Mouse (Mus musculus): ENCODE measurements around the gene Rab4a. TPM values are rescaled to one million over a fixed set of nuclear protein-coding genes. Genes with fewer than 3 reads are reported as not detected.

Gene Rab4a
- polyA plus RNA-seq (2015; fragmentation: Nextera tagmentation; extraction: Ambion mirVana) = 38.1 and 47.8 TPM in 2 replicates

DNA sequence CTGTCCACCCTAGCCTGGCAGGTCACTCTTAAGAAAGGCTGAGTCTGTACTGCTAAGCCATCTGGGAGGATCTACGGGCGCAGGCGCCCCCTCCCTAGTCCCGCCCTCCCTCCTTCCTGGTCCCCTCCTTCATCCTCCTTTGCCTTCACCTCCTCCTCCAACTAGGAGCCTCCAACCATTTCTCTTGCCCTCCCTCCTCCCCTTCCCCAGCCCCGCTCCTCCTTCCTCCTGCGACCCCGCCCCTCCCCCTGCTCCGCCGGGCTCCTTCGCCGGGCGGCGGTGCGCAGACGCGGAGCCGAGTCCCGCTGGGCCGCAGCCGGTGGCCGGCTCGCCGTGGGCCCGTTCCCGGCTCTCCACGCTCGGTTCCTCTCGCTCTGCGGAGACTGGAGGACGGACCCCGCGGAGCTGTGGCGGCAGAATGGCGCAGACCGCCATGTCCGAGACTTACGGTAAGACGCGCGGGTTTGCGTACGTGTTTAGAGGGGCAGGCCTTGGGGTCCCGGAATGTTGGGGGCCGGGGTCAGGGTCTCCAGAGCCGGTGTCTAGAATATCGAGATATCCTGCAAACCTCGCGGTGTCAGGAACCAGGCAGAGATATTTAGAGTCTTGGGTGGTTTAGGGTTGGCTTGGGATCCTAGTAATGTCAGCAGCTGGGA, at the start of gene Rab4a:
Gene Rab4a (plus strand): TSS at position 268 of the 656 bp plus-strand sequence.

DNA sequence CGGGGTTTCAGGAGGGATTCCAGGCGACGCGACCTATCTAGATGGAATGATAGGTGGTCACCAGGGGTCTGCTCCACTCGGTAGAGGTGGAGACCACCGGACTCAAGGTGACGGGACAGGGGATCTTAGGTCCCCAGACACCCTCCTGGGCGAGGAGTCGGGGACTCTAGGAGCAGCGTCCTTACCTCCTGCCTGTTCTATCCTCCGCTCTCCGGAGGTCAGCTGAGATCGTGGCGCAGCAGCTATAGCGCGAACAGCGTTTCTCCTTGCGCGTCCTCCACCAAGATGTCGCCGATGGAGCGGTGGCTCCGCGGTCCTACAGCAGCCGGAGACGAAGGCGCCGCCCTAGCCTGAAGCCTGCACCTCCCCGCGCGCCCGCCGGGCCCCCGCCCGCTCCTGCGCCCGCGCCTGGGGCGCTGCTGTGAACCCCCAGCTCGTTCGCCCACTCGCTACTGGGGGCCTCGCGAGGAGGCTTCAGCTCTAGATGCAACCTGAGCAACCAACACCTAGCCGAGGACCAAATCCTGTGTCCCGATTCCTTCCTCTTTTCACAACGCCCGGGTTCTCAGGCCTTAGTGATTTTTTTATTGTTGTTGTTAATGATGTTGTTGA, 54.0 kb downstream of the Rab4a start, which contains the start of gene Ccsap:
Gene Ccsap (minus strand): TSS at position 562 of the 612 bp plus-strand sequence.

Other genes starting within 250 kb of the Rab4a start
- gene Rhou, start 152.1 kb upstream of the Rab4a start, polyA plus RNA-seq (2015; fragmentation: Nextera tagmentation; extraction: Ambion mirVana) = 6.7 and 10.9 TPM in 2 replicates
- 2.3 and 4.0 TPM in 2 replicates for gene Ccsap, start 54.2 kb downstream of the Rab4a start, polyA plus RNA-seq (2015; fragmentation: Nextera tagmentation; extraction: Ambion mirVana)
- gene Acta1, start 88.8 kb downstream of the Rab4a start, polyA plus RNA-seq (2015; fragmentation: Nextera tagmentation; extraction: Ambion mirVana) = 64.0 and 216 TPM in 2 replicates
- 11.5 and 15.4 TPM in 2 replicates for gene Nup133, start 143.3 kb downstream of the Rab4a start, polyA plus RNA-seq (2015; fragmentation: Nextera tagmentation; extraction: Ambion mirVana)
- gene Abcb10, start 177.1 kb downstream of the Rab4a start, polyA plus RNA-seq (2015; fragmentation: Nextera tagmentation; extraction: Ambion mirVana) = 10.5 and 12.6 TPM in 2 replicates
- 16.4 and 20.7 TPM in 2 replicates for gene Taf5l, start 215.4 kb downstream of the Rab4a start, polyA plus RNA-seq (2015; fragmentation: Nextera tagmentation; extraction: Ambion mirVana)
- 1.1 and 1.9 TPM in 2 replicates for gene Urb2, start 215.5 kb downstream of the Rab4a start, polyA plus RNA-seq (2015; fragmentation: Nextera tagmentation; extraction: Ambion mirVana)

All from adrenal gland, postnatal 0 days (tissue).